Mouse (Mus musculus) urinary bladder, adult 2 months (tissue): ENCODE results near the gene Dvl2. TPM values are rescaled to one million over a fixed set of nuclear protein-coding genes. Genes with fewer than 3 reads are reported as not detected.
A peak's percentile ranks its signal among the peaks of the same experiment; 100 is the strongest.
"Not testable (repeated sequence)": the region's sequence is repeated elsewhere in the genome, so short reads cannot be mapped to it uniquely, and the experiment has no call there.

Experiments
- DNase-seq: peaks from one replicate; pipeline ENCODE4 v3.0.0; 2022; ENCODE audit warnings: low spot score
- polyA plus RNA-seq: library from polyadenylated mRNA; depleted of rRNA; stranded (reverse); fragments of >200 nt; gene quantifications from 2 replicates; pipeline ENCODE4 v1.2.3, GENCODE M21; 2012

Dvl2 gene
- polyA plus RNA-seq, 1 experiment: 11.9 TPM

GRCm38 (mm10) chr11:70010033-70010432, 9.6 kb downstream of the Dvl2 start:
- DNase-seq: no peak

GRCm38 (mm10) chr11:70010548-70010947, 10.2 kb downstream of the Dvl2 start:
- peak; percentile 14 for DNase-seq

- peak; percentile 21 for DNase-seq
Measured at GRCm38 (mm10) chr11:70010961-70011360, 10.6 kb downstream of the Dvl2 start.

DNA sequence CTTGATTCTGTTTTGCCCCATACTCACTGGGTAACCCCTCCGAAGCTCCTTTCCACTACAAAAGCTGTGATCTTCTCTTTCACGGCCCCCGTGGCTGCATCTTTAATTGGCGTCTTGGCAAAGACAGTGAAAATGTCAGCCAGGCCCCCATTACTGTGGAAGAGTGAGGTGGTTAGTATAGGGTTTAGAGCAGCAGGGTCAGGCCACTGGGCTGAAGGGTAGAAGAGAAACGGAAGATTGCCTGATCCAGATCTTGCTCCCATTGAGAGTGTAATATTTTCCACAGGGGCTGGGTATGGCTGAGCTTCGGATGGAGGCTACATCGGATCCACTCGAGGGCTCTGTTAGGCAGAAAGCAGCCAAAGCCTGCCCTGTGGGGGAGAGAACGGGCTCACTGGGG, 12.5 kb downstream of the Dvl2 start:
- peak; percentile 17 for DNase-seq

- no peak for DNase-seq
Measured at GRCm38 (mm10) chr11:70013408-70013807, 13.0 kb downstream of the Dvl2 start.

GRCm38 (mm10) chr11:70014051-70014450, 13.7 kb downstream of the Dvl2 start:
- no peak for DNase-seq

GRCm38 (mm10) chr11:70014880-70015558, 14.6 kb downstream of the Dvl2 start, which contains the start of gene Acadvl:
Gene Acadvl, minus strand, starts transcription at chr11:70015411.
- DNase-seq: peak; percentile 81

DNA sequence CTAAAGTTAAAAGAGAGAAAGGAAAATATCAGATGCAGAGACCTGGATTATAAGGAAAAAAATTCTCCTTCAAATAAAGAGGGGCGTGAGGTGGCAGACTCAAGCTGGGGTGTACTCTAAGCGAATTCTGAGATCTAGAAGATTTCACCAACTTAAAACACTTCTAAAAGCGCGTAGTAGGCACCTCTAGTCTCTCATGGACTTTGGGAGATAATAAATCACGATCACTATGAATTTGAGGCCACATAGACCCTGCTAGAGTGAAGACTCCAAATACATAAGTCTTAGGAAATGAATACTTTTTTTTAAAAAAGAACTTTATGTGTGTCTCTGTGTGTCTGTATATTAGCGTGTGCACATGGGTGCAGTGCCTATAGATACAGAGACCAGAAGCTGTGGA, 15.3 kb downstream of the Dvl2 start:
- DNase-seq: no peak

GRCm38 (mm10) chr11:70016177-70016576, 15.8 kb downstream of the Dvl2 start:
- DNase-seq: not testable (repeated sequence)

- DNase-seq: no peak
Measured at GRCm38 (mm10) chr11:70016669-70017068, 16.3 kb downstream of the Dvl2 start, which contains the start of gene Dlg4. Gene Dlg4, plus strand, starts transcription at chr11:70016942.

DNA sequence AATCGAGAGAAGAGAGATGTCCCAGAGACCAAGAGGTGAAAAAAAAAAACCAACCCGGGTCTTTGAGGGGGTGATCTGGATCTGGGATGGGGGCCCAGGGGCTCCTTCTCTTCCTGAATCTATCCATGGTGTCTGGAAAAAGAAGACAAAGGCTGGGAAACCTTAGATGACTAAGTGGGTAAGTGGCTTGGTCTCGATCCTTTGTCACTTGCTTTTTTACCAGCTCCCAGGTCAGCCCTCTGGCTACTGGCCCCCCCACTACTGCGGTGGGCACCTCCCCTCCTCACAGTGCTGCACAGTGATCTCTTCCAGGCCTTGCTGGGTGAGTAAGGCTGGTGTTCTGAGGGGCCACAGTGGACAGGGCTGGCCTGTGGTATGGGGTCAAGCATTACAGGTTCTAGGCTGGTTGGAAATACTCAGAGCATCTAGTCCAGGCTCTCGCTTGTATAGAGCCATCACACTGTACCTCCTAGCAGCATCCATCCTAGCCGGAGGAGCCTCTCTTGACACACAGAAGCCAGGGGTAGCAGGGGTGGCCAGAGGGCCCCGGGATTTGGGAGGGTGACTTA, 16.9 kb downstream of the Dvl2 start:
- DNase-seq: no peak

- no peak for DNase-seq
Measured at GRCm38 (mm10) chr11:70018131-70018990, 18.0 kb downstream of the Dvl2 start.

- no peak for DNase-seq
Measured at GRCm38 (mm10) chr11:70019495-70020021, 19.2 kb downstream of the Dvl2 start.

DNA sequence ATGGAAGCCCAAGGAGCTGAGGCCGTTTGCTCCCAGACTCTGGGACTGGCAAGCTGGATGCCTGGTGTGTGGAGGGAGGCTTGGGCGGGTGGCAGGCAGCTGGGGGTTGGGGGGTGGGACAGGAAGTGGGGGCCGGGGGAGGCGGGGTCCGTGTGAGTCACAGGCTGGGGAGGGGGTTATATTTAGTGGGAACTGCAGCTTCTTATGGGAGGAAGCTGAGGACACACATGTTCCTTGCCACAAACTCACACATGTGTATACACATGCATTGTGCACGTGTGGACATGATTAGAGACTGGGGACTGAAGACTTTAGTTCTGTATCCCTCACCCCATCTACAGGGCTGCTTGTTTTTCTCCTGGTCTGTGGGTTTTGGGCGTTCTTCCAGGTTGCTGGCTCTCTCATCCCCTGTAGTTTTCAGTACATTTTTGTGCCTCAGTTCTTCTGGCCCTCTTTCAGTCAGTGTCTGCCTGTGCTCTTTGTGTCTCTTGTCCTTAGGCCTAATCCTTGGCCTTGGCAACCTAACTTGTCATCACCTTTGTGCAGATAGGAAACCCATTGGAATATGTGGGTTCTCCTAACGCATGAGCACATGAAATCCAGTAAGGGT, 19.7 kb downstream of the Dvl2 start:
- DNase-seq: no peak

GRCm38 (mm10) chr11:70020731-70021263, 20.4 kb downstream of the Dvl2 start:
- DNase-seq: no peak

GRCm38 (mm10) chr11:70021264-70022132, 21.1 kb downstream of the Dvl2 start:
- peak; percentile 81 for DNase-seq

GRCm38 (mm10) chr11:70023481-70024150, 23.2 kb downstream of the Dvl2 start:
- DNase-seq: no peak

DNA sequence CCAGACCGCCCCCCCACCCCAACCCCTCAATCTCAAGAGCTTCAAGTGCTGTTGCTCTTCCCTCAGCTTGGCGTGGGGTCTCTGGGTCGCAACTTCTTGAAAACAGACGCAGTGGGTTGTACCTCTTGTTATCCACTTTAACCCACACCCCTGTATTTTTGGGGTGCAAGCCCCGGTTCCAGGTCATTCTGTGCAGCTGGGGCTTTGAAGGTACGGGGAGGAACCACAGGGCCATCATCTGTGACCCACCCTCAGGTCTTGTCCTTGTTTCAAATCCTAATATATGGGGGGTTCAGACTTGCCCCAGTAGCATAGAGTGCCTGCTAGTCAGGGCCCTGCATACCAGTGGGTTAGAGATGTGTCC, 23.7 kb downstream of the Dvl2 start:
- no peak for DNase-seq

DNA sequence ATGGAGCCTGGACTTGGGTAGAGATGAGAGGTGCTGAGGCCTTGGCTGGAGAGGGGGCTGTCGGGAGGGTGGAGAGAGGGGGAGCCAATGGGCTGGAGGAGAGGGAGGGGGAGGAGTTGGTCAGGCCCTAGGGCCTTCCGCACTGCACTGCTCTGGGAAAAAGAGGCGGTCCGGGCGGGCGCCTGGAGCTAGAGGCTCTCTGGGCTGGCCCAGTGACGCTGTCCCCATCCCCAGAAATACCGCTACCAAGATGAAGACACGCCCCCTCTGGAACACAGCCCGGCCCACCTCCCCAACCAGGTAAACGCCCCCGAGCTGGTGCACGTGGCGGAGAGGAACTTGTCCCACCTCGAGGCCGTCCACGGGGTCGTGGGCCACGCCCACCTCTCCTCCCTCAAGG, 26.3 kb downstream of the Dvl2 start:
- DNase-seq: no peak

GRCm38 (mm10) chr11:70027397-70027796, 27.0 kb downstream of the Dvl2 start:
- DNase-seq: no peak
